Mouse (Mus musculus): Measurements from ENCODE around the gene Gpx5. TPM values are rescaled to one million over a fixed set of nuclear protein-coding genes. Genes with fewer than 3 reads are reported as not detected.

Gpx5 gene
- total RNA-seq, 2 experiments from 2014 or later: not detected

Other genes with a start within 250 kb of the Gpx5 start
- gene Olfr1370, start 217.8 kb downstream of the Gpx5 start, total RNA-seq (2021): not detected
- not detected for gene Olfr1369-ps1, start 181.2 kb downstream of the Gpx5 start, total RNA-seq (2021)
- not detected for gene Olfr263, start 163.1 kb downstream of the Gpx5 start, total RNA-seq (2021)
- not detected for gene Olfr1368, start 146.9 kb downstream of the Gpx5 start, total RNA-seq (2021)
- 10 to 100 TPM; 35.5 to 40.3 TPM for gene Trim27, start 113.3 kb downstream of the Gpx5 start, total RNA-seq (2021)
- not detected for gene Gpx6, start 19.4 kb upstream of the Gpx5 start, total RNA-seq (2021)
- gene Olfr1367, start 54.2 kb upstream of the Gpx5 start, total RNA-seq (2021): not detected
- 1 to 10 TPM; 8.3 to 9.0 TPM for gene Zscan12, start 70.1 kb upstream of the Gpx5 start, total RNA-seq (2021)
- gene Zkscan3, start 110.0 kb upstream of the Gpx5 start, total RNA-seq (2021): 10 to 100 TPM; 37.5 to 37.6 TPM
- 1 to 10 TPM; 1.3 TPM for gene Pgbd1, start 148.3 kb upstream of the Gpx5 start, total RNA-seq (2021)
- gene Zscan26, start 161.0 kb upstream of the Gpx5 start, total RNA-seq (2021): 10 to 100 TPM; 33.9 to 35.6 TPM
- under 1 TPM; 0.69 to 0.74 TPM for gene Nkapl, start 175.8 kb upstream of the Gpx5 start, total RNA-seq (2021)
- gene Zkscan4, start 186.2 kb upstream of the Gpx5 start, total RNA-seq (2021): 1 to 10 TPM; 6.7 to 7.7 TPM
- gene Gm10065, start 186.7 kb upstream of the Gpx5 start, total RNA-seq (2021): not detected
- 10 to 100 TPM; 15.9 to 17.4 TPM for gene AK157302, start 202.5 kb upstream of the Gpx5 start, total RNA-seq (2021)
- 10 to 100 TPM; 64.8 to 76.7 TPM for gene Gm11273, start 208.7 kb upstream of the Gpx5 start, total RNA-seq (2021)
- gene Zkscan8, start 238.4 kb upstream of the Gpx5 start, total RNA-seq (2021): 10 to 100 TPM; 16.2 to 16.9 TPM

Measured in layer of hippocampus, postnatal 14 days (tissue).